Mouse (Mus musculus): ENCODE results near the gene Zfp874b.
"Not testable (repeated sequence)": the region's sequence is repeated elsewhere in the genome, so short reads cannot be mapped to it uniquely, and the experiment has no call there.

GRCm38 (mm10) chr13:67437095-67437494 is 47.0 kb downstream of the Zfp874b start:
- TF ChIP-seq POLR2A (IDR thresholded peaks at IDR 0.05; ENCODE audit: control insufficient read depth, extremely low read depth, insufficient read depth, low read length, poor library complexity); CTCF (IDR thresholded peaks at IDR 0.05; ENCODE audit: borderline replicate concordance, control insufficient read depth, extremely low read depth, insufficient read depth, low read length, poor library complexity): not testable (repeated sequence)

Measured in thymus, adult 2 months (tissue).